Mouse (Mus musculus) kidney, adult 18-20 months (tissue): ENCODE data around the gene Gm29110.
"Not testable (repeated sequence)": the region's sequence is repeated elsewhere in the genome, so short reads cannot be mapped to it uniquely, and the experiment has no call there.

ENCODE experiments used
- DNase-seq: peaks from one replicate; pipeline ENCODE4 v3.0.0; 2021

Gm29110 gene

DNA sequence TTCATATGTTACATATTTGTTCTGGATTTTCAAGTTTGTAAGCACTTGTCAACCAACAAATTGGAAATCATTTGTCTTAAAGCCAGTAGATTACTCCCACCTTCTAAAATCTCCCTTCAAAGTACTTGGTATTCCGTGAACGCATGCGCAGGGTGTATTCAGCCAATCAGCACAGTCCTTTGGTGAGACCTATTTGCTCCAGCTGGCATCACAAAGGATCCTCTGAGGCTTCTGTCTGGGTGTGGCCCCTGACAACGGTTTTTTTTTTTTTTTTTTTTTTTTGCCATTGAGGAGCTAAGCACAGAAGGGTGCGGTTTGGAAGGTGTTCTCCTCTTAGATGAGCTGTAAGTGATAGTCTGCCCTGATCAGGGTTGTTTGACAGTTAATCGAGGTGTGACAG, at the start of gene Gm29110:
Gene Gm29110 (plus strand): TSS at position 301 of the 400 bp plus-strand sequence.
- not testable (repeated sequence) for DNase-seq
